Mouse (Mus musculus) neural tube, embryonic 15.5 days (tissue): ENCODE measurements around the gene Gna11. TPM values are rescaled to one million over a fixed set of nuclear protein-coding genes. Genes with fewer than 3 reads are reported as not detected.

ENCODE experiments used
- ATAC-seq: fragments of 200-750 bp; cut with Nextera tagmentation; 2 replicates; pipeline ENCODE4 v1.8.0; 2017; ENCODE audit warnings: mild to moderate bottlenecking, moderate TSS enrichment, moderate library complexity; ENCODE audit not compliant: low FRiP score
- H3K27ac ChIP-seq: fragments of 300-500 bp; sonication (generic); replicated peaks from 2 replicates; pipeline ENCODE4 v1.5.1; 2015; ENCODE audit warnings: mild to moderate bottlenecking, inconsistent platforms
- H3K27me3 ChIP-seq: fragments of 300-500 bp; sonication (generic); replicated peaks from 2 replicates; pipeline ENCODE4 v1.6.1; 2015; ENCODE audit warnings: inconsistent platforms
- H3K36me3 ChIP-seq: fragments of 300-500 bp; sonication (generic); 2 replicates; pipeline ENCODE4 v1.6.1; 2015; ENCODE audit warnings: inconsistent platforms
- H3K4me1 ChIP-seq: fragments of 300-500 bp; sonication (generic); 2 replicates; pipeline ENCODE4 v1.6.1; 2015; ENCODE audit warnings: inconsistent platforms
- H3K4me2 ChIP-seq: fragments of 300-500 bp; sonication (generic); 2 replicates; pipeline ENCODE4 v1.6.1; 2015; ENCODE audit warnings: inconsistent platforms, mild to moderate bottlenecking, moderate library complexity
- H3K4me3 ChIP-seq: fragments of 300-500 bp; sonication (generic); replicated peaks from 2 replicates; pipeline ENCODE4 v1.5.1; 2015; ENCODE audit warnings: mild to moderate bottlenecking, inconsistent platforms
- H3K9ac ChIP-seq: fragments of 300-500 bp; sonication (generic); replicated peaks from 2 replicates; pipeline ENCODE4 v1.6.1; 2015; ENCODE audit warnings: mild to moderate bottlenecking, inconsistent platforms
- H3K9me3 ChIP-seq: fragments of 300-500 bp; sonication (generic); replicated peaks from 2 replicates; pipeline ENCODE4 v1.6.1; 2016; ENCODE audit warnings: inconsistent platforms
- WGBS: fragments of 180-500 bp; shearing (Covaris S2); methylation state at CpG from one replicate; pipeline ENCODE4 v1.1.7; 2015; ENCODE audit warnings: mixed read lengths; 5-methylcytosine and 5-hydroxymethylcytosine counted together
- polyA plus RNA-seq: library from polyadenylated mRNA; unstranded; fragments of >200 nt; fragmentation: Nextera tagmentation; extraction: Ambion mirVana; gene quantifications from 2 replicates; pipeline ENCODE4 v1.2.1, GENCODE M21; 2015

Gene Gna11
- polyA plus RNA-seq, 1 experiment from 2014 or later: 91.1 TPM

DNA sequence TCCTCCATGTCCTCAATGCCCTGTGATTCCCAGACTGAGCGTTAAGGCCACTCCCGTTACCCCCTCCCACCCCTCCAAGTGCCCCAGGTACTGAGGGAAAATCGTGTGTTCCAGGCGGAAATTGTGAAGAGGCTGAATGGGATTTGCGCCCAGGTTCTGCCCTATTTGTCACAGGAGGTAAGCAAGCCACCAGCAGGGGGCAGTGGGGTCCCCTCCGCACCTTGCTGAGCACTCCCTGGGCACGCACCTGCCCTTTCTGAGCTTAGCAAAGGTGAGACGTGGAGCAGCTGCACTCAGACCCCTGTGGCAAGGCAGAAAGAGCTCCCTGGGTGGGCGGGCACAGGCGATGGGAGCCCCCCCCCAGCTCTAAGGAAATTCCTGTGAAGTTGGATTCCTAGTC lies 19.7 kb upstream of the Gna11 start:
- no peak overlapping the region for H3K27ac ChIP-seq
- peaks cover 35% of the 10 kb centered on the region for H3K36me3 ChIP-seq
- H3K4me2 ChIP-seq: peak overlapping the region; percentile 48; the same call in 1 of the 2 replicates

DNA sequence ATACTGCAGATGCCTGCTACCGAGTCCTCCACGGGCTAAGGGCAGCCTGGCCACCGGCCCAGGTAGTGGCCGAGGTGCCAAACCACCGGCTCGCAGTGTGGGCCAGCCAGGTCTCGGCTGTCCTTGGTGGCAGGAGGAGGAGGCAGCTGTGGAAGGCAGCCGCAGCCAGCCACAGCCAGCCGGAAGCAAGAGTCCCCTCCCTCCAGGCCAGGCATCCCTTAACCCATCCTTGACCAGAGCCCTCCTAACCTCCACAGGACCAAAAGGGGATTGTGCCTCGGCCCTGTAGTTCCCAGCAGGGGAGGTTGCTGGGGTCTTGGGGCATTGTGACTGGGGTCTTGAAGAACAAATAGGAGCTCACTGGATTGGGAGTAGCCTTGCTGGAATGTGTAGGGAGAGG lies 19.2 kb upstream of the Gna11 start:
- Histone ChIP-seq H3K36me3 (peaks cover 35% of the 10 kb centered on the region), H3K4me1 (peaks cover 60% of the 10 kb centered on the region), H3K4me2 (peak overlapping the region; percentile 48), H3K27ac (0 out of 2 replicates have a peak overlapping the region, but pooled peaks have one; percentile 29), H3K9me3 (no peaks in the 10 kb centered on the region), H3K9ac (peak overlapping the region; percentile 33; the same call in 1 of the 2 replicates), H3K4me3 (peak overlapping the region; percentile 10), H3K27me3 (peaks cover 15% of the 10 kb centered on the region)
- no peak for ATAC-seq
- 6% methylated on average over 10 of the region's 10 CpGs for WGBS

More for the DNA sequence above, 19.7 kb upstream of the Gna11 start:
- Histone ChIP-seq H3K9me3 (no peaks in the 10 kb centered on the region), H3K9ac (no peak overlapping the region), H3K4me3 (no peak overlapping the region), H3K4me1 (peaks cover 65% of the 10 kb centered on the region), H3K27me3 (peaks cover 15% of the 10 kb centered on the region)
- ATAC-seq: no peak
- 16% methylated on average over 10 of the region's 10 CpGs for WGBS

DNA sequence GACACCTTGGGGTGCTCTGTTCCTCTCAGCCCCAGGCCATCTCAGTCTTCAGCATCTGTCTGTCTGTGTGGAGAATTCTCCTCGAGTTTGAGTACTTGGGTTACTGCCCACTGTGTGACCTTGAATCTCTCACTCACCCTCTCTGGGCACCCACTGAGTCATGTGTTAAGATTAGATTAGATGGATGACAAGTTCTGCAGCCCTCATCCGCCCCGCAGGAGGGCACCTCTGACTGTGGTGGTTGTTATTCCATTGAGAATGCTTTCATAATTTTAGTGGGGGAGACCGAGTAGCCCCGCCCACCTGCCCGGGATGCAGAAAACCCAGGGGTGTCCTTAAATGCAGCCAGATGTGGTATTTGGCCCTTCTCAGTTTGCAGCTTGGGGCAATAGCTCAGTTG lies 18.5 kb upstream of the Gna11 start:
- peaks cover 15% of the 10 kb centered on the region for H3K27me3 ChIP-seq
- ATAC-seq: no peak
- whole genome bisulfite sequencing: 43% methylated on average over 6 of the region's 6 CpGs
- 0 out of 2 replicates have a peak overlapping the region, but pooled peaks have one; percentile 20 for H3K9ac ChIP-seq
- no peak overlapping the region for H3K4me3 ChIP-seq
- peaks cover 58% of the 10 kb centered on the region for H3K4me1 ChIP-seq
- H3K9me3 ChIP-seq: no peaks in the 10 kb centered on the region
- H3K4me2 ChIP-seq: peak overlapping the region; percentile 48
- no peak overlapping the region for H3K27ac ChIP-seq
- H3K36me3 ChIP-seq: peaks cover 35% of the 10 kb centered on the region

DNA sequence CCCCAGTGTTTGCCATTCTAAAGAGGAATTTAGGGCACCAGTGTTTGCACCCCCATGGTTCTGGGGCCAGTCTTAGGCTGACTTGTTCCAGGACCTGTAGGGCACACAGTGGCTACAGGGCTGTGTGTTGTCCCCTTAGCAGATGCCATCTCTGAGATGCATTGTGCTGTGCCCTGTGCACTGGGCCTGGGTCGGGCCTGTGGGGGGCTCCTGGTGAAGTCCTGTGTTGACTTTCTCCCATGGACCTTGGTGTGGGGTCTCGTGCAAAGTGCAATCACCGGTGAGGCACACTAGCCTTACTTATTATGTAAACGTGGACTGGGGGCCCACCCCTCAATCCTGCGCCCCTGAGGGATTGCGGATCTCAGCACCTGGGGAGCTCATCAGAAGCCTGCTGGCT lies 17.4 kb upstream of the Gna11 start:
- no peak for ATAC-seq
- Histone ChIP-seq H3K9me3 (no peaks in the 10 kb centered on the region), H3K9ac (0 out of 2 replicates have a peak overlapping the region, but pooled peaks have one; percentile 4), H3K4me2 (peak overlapping the region; percentile 5), H3K4me1 (peaks cover 52% of the 10 kb centered on the region), H3K27ac (no peak overlapping the region), H3K36me3 (peaks cover 35% of the 10 kb centered on the region), H3K27me3 (peaks cover 15% of the 10 kb centered on the region), H3K4me3 (no peak overlapping the region)
- WGBS: 77% methylated on average over 6 of the region's 6 CpGs

DNA sequence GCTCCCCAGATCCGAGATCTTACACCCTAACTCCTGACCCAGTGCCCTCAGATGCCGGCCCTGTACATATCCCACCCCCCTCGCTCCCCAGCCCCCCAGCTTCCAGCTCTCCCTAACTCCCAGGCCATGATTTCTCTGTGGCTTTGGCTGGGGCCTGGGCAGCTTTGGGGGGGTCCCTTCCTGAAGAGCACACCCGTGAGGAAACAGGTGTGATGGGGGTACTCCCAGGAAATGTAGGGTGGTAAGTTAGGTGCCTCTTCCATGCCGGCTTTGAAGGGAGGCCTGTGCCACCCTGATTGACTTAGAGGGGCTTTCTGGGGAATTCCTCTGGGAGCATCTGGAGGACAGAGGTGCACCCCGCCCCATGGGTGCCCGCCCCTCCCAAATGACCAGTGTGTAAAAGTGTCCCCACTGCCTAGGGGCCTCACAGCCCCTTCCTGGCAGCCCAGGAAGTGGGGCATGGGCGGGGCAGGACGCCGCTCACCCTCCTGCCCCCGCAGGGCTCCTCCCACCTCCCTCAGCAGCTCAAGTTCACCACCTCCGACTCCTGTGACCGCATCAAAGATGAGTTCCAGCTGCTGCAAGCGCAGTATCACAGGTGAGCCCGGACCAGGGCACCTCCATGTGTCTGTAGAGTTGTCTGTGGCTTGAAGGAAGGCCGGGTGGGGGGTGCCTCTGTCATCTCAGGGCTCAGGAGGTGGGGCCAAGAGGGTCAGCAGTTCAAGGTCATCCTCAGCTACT lies 15.9 kb upstream of the Gna11 start:
- Histone ChIP-seq H3K9ac (peak overlapping the region; percentile 96), H3K4me2 (peak overlapping the region; percentile 92), H3K4me1 (peaks cover 52% of the 10 kb centered on the region), H3K27ac (peak overlapping the region; percentile 86; the same call in 1 of the 2 replicates), H3K36me3 (peaks cover 21% of the 10 kb centered on the region), H3K4me3 (peak overlapping the region; percentile 86), H3K9me3 (no peaks in the 10 kb centered on the region), H3K27me3 (peaks cover 9% of the 10 kb centered on the region)
- ATAC-seq: no peak
- 23% methylated on average over 16 of the region's 16 CpGs for WGBS

DNA sequence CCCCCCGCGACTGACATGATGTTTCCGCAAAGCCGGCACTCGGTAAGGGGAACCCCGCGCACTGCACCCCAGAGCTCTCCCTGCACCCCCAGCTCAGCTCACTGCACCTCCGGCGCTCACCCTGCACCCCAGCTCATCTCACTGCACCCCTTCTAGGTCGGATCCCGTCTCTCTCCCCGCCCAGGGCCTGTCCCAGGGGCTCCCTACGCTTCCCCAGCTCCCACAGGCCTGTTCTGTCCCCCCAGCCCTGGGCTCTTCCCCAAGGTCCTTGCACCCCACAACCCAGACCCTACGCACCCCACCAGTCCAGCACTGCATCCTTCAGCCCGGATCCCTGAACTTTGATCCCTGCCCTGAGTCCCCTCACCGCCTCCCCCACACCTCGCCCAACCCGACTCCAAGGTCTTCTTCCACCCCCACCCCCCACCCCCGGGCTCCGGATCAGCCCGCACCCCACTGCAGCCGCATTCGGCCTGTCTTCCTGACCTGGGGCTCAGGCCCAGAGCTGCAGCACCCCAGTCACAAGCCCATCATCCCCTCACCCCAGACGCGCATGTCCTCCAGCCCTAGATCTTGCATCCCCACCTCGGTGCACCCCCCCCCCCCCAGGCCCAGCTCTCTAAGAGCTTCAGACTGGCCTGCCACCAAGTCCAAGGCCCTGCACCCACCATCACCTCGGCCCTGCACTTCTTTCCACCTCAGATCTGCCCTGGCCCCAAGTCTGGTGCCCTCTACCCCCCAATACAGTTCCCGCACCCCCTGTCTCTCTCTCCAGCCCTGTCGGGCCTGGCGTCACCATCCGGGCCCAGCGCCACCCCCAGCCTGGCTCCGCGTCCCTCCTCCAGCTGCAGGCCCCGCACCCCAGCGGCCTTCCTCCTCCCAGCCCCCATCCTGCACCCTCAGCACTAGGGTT lies 14.9 kb upstream of the Gna11 start:
- Histone ChIP-seq H3K36me3 (peaks cover 11% of the 10 kb centered on the region), H3K9ac (peak overlapping the region; percentile 96), H3K27me3 (no peaks in the 10 kb centered on the region; the same call in 1 of the 2 replicates), H3K4me1 (peaks cover 52% of the 10 kb centered on the region), H3K9me3 (no peaks in the 10 kb centered on the region), H3K27ac (peak overlapping the region; percentile 86), H3K4me2 (peak overlapping the region; percentile 92), H3K4me3 (peak overlapping the region; percentile 86)
- under 1% methylated on average over 28 of the region's 36 CpGs for WGBS
- peak; percentile 39 for ATAC-seq

DNA sequence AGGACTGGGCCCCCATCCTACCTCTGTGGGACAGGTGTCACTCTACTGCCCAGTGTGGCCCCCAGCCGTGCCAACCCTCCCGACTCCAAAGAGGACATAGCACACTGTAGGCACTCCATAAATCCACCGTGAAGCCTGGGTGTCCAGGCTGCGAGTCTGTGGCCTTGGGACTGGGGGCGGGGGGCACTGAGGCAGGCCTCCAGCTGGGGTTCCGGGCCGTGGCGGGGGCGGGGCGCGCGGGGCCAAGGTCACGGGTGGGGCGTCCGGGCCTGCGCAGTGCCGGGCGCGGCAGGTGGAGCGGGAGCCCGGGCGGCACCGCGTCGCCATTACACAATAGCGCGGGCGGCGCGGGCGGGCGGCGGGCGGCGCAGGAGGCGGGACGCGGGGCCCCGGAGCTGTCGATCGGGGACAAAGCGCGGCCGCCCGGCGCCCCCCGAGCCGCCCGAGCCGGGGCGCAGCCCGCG lies 14.2 kb upstream of the Gna11 start, which contains the start of gene Aes:
Aes (plus strand) TSS at position 326 of the 464 bp plus-strand sequence.
- Histone ChIP-seq H3K9me3 (no peaks in the 10 kb centered on the region), H3K36me3 (peaks cover 6% of the 10 kb centered on the region), H3K9ac (peak within 1 kb of the TSS; percentile 96), H3K27me3 (no peaks in the 10 kb centered on the region), H3K4me1 (peaks cover 47% of the 10 kb centered on the region), H3K4me3 (peak within 1 kb of the TSS; percentile 86), H3K27ac (peak within 1 kb of the TSS; percentile 86), H3K4me2 (peak within 1 kb of the TSS; percentile 92)
- peak; percentile 73 for ATAC-seq
- under 1% methylated on average over 31 of the region's 53 CpGs for WGBS

DNA sequence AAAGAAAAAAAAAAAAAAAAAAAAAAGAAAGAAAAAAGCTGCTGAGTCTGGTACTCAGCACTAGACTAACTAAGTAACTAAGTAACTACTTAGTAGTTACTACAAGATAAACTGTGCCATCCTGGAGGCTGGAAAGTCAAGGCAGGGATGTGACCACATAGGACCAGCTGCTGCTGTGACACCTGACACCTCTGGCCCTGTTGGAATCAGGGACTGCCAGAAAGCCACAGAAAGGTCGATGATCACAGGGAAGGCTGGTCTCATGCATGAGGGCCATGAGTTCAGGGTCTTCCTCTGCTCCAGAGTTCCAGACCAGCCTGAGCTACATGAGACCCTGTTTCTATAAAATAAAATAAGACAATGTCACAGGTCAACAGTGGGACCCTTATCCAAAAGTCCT lies 12.5 kb upstream of the Gna11 start:
- Histone ChIP-seq H3K9me3 (no peaks in the 10 kb centered on the region), H3K4me1 (peaks cover 30% of the 10 kb centered on the region), H3K9ac (no peak overlapping the region), H3K4me3 (no peak overlapping the region), H3K36me3 (peaks cover 3% of the 10 kb centered on the region), H3K27me3 (no peaks in the 10 kb centered on the region), H3K4me2 (no peak overlapping the region), H3K27ac (no peak overlapping the region)
- ATAC-seq: no peak
- WGBS: 39% methylated on average over 1 of the region's 1 CpGs

DNA sequence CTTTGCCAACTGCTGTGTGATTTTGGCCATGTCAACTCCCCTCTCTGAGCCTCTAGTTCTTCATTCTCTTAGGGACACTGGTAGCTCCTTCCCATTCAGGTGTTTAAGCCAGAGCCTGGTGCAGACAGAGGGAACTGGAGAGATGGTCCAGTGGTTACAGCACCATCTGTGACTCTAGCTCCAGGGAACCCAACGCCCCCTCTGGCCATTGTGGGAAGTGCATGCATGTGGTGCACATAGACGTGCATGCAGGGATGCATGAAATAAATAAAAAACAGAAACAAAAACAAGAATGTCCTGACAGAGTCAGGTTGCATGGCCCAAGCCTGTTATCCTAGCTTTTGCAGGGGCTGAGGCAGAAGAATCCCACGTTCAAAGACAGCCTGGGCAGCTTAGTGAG lies 11.3 kb upstream of the Gna11 start:
- WGBS: 76% methylated on average over 3 of the region's 3 CpGs

DNA sequence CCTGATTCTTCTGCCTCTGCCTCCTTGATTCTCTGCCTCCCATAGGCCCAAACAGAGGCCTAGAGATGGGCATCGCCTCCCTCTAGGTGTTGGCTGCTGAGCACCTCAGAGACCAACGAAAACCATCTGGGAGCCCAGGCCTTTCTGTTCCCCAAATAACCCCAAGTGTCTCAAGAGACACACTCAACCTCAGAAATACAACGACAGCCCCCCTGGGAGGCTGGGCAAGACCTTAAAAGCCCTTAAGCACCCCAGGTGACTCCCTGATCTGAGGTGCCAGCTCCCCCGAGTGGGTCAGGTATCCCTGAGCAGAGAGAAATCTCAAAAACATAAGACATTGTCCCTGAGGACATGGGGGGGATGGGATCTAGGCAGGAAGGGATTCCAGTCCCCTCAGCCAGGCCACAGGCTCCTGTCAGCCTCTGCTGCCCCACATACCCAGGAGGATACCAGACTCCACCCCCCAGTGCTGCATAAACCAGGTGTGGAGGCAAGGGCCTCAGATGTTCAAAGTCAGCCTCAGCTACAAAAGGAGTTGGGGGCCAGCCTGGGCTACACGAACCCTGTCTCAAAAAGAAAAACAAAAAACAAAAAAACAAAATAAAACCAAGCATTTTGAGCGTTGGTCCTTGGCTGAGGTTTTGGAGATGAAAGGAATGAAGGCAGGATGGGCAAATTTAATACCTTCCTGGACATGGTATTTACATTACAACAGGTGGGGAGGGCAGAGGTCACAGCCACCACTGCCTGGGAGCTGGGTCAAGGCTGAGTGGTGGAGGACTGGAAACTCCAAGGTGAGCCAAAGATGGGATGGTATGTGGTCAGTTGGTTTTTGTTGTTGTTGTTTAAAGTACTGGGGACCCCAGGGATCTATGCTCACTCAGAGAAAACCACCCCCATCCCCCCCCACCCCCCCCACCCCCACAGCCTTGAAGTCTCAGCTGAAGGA lies 9.1 kb upstream of the Gna11 start:
- no peak for ATAC-seq
- Histone ChIP-seq H3K9me3 (no peaks in the 10 kb centered on the region), H3K4me3 (no peak overlapping the region), H3K9ac (no peak overlapping the region), H3K27me3 (no peaks in the 10 kb centered on the region), H3K36me3 (no peaks in the 10 kb centered on the region), H3K4me2 (no peak overlapping the region), H3K4me1 (peaks cover 8% of the 10 kb centered on the region), H3K27ac (no peak overlapping the region)
- 82% methylated on average over 6 of the region's 6 CpGs for WGBS

More for the DNA sequence above, 11.3 kb upstream of the Gna11 start:
- Histone ChIP-seq H3K4me2 (no peak overlapping the region), H3K9ac (no peak overlapping the region), H3K9me3 (no peaks in the 10 kb centered on the region), H3K27ac (no peak overlapping the region), H3K36me3 (no peaks in the 10 kb centered on the region; the same call in 1 of the 2 replicates), H3K4me3 (no peak overlapping the region), H3K4me1 (peaks cover 21% of the 10 kb centered on the region), H3K27me3 (no peaks in the 10 kb centered on the region)
- ATAC-seq: no peak
